Mouse (Mus musculus): ENCODE measurements around the gene Lhpp. TPM values are rescaled to one million over a fixed set of nuclear protein-coding genes. Genes with fewer than 3 reads are reported as not detected.

Gene Lhpp
- polyA plus RNA-seq, 1 experiment, result 26.2 TPM

- Histone ChIP-seq H3K27ac (ENCODE audit: insufficient read depth, low read length) (no peak overlapping the region), H3K4me3 (ENCODE audit: insufficient read depth, low read length) (no peak overlapping the region), H3K4me1 (ENCODE audit: control insufficient read depth, insufficient read depth, low read length) (peaks cover 2% of the 10 kb centered on the region; the same call in 1 of the 2 replicates)
- no peak for TF ChIP-seq POLR2A (IDR thresholded peaks at IDR 0.05; ENCODE audit: extremely low read depth, insufficient read depth, low read length)
- no peak for TF ChIP-seq CTCF (IDR thresholded peaks at IDR 0.05; ENCODE audit: extremely low read depth, insufficient read depth, low read length)
Measured at GRCm38 (mm10) chr7:132682336-132682735, 71.9 kb downstream of the Lhpp start.

- H3K27ac ChIP-seq (ENCODE audit: insufficient read depth, low read length), result no peak overlapping the region
- H3K4me3 ChIP-seq (ENCODE audit: insufficient read depth, low read length), result no peak overlapping the region
- peaks cover 2% of the 10 kb centered on the region; the same call in 1 of the 2 replicates for H3K4me1 ChIP-seq (ENCODE audit: control insufficient read depth, insufficient read depth, low read length)
- TF ChIP-seq POLR2A (IDR thresholded peaks at IDR 0.05; ENCODE audit: extremely low read depth, insufficient read depth, low read length) (no peak), CTCF (IDR thresholded peaks at IDR 0.05; ENCODE audit: extremely low read depth, insufficient read depth, low read length) (no peak)
Measured at GRCm38 (mm10) chr7:132682901-132683300, 72.5 kb downstream of the Lhpp start.

DNA sequence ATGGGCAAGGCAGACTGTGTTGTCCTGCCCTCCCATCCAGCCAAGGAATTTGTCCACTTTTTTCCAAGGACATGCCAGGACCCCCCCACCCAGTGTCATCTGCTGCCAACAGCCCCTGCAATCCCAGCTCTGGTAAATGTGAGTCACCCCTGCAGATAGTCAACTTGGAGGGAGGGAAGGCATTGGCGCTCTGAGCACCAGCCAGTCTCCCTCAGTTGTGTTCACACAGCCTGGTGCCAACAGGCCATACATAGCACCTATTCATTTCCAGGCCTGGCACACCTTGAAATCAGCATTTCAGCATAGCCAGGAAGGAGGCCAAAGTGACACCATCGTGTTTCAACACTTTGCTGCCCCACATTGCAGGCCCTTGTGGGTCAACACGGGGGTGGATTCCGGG lies 73.5 kb downstream of the Lhpp start:
- Histone ChIP-seq H3K4me1 (ENCODE audit: control insufficient read depth, insufficient read depth, low read length) (peaks cover 1% of the 10 kb centered on the region; the same call in 1 of the 2 replicates), H3K27ac (ENCODE audit: insufficient read depth, low read length) (no peak overlapping the region), H3K4me3 (ENCODE audit: insufficient read depth, low read length) (no peak overlapping the region)
- TF ChIP-seq POLR2A (IDR thresholded peaks at IDR 0.05; ENCODE audit: extremely low read depth, insufficient read depth, low read length), result no peak
- TF ChIP-seq CTCF (IDR thresholded peaks at IDR 0.05; ENCODE audit: extremely low read depth, insufficient read depth, low read length), result no peak

GRCm38 (mm10) chr7:132686515-132686914 lies 76.1 kb downstream of the Lhpp start:
- H3K4me3 ChIP-seq (ENCODE audit: insufficient read depth, low read length), result no peak overlapping the region
- no peak for TF ChIP-seq CTCF (IDR thresholded peaks at IDR 0.05; ENCODE audit: extremely low read depth, insufficient read depth, low read length)
- TF ChIP-seq POLR2A (IDR thresholded peaks at IDR 0.05; ENCODE audit: extremely low read depth, insufficient read depth, low read length), result no peak
- H3K27ac ChIP-seq (ENCODE audit: insufficient read depth, low read length), result no peak overlapping the region
- no peaks in the 10 kb centered on the region for H3K4me1 ChIP-seq (ENCODE audit: control insufficient read depth, insufficient read depth, low read length)

- H3K4me3 ChIP-seq (ENCODE audit: insufficient read depth, low read length), result no peak overlapping the region
- no peak for TF ChIP-seq POLR2A (IDR thresholded peaks at IDR 0.05; ENCODE audit: extremely low read depth, insufficient read depth, low read length)
- TF ChIP-seq CTCF (IDR thresholded peaks at IDR 0.05; ENCODE audit: extremely low read depth, insufficient read depth, low read length), result no peak
- H3K27ac ChIP-seq (ENCODE audit: insufficient read depth, low read length), result no peak overlapping the region
- H3K4me1 ChIP-seq (ENCODE audit: control insufficient read depth, insufficient read depth, low read length), result no peaks in the 10 kb centered on the region
Measured at GRCm38 (mm10) chr7:132687897-132688296, 77.5 kb downstream of the Lhpp start.

- H3K27ac ChIP-seq (ENCODE audit: insufficient read depth, low read length), result no peak overlapping the region
- TF ChIP-seq POLR2A (IDR thresholded peaks at IDR 0.05; ENCODE audit: extremely low read depth, insufficient read depth, low read length), result no peak
- no peak for TF ChIP-seq CTCF (IDR thresholded peaks at IDR 0.05; ENCODE audit: extremely low read depth, insufficient read depth, low read length)
- H3K4me3 ChIP-seq (ENCODE audit: insufficient read depth, low read length), result no peak overlapping the region
- no peaks in the 10 kb centered on the region for H3K4me1 ChIP-seq (ENCODE audit: control insufficient read depth, insufficient read depth, low read length)
Measured at GRCm38 (mm10) chr7:132688721-132689120, 78.3 kb downstream of the Lhpp start.

DNA sequence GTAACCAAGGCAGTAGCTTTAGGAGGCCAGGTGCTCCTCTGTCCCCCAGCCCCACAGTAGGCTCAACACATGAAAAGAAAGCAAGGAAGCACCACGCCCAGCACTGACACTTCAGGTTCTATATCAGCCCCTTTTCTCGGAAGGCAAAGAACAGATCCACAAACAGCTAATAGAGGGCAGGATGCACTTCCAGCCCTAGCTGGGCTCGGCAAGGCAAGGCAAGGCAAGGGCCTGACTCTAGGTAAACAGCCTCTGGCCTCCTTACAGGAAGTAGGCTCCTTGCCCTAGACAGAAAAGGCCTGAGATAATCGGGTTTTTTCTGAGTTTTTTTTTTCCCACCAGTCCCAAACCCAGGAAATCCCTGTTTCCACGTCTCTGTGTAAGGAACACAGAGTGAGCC lies 79.3 kb downstream of the Lhpp start:
- no peak for TF ChIP-seq CTCF (IDR thresholded peaks at IDR 0.05; ENCODE audit: extremely low read depth, insufficient read depth, low read length)
- TF ChIP-seq POLR2A (IDR thresholded peaks at IDR 0.05; ENCODE audit: extremely low read depth, insufficient read depth, low read length), result no peak
- Histone ChIP-seq H3K4me1 (ENCODE audit: control insufficient read depth, insufficient read depth, low read length) (no peaks in the 10 kb centered on the region), H3K4me3 (ENCODE audit: insufficient read depth, low read length) (no peak overlapping the region), H3K27ac (ENCODE audit: insufficient read depth, low read length) (no peak overlapping the region)

DNA sequence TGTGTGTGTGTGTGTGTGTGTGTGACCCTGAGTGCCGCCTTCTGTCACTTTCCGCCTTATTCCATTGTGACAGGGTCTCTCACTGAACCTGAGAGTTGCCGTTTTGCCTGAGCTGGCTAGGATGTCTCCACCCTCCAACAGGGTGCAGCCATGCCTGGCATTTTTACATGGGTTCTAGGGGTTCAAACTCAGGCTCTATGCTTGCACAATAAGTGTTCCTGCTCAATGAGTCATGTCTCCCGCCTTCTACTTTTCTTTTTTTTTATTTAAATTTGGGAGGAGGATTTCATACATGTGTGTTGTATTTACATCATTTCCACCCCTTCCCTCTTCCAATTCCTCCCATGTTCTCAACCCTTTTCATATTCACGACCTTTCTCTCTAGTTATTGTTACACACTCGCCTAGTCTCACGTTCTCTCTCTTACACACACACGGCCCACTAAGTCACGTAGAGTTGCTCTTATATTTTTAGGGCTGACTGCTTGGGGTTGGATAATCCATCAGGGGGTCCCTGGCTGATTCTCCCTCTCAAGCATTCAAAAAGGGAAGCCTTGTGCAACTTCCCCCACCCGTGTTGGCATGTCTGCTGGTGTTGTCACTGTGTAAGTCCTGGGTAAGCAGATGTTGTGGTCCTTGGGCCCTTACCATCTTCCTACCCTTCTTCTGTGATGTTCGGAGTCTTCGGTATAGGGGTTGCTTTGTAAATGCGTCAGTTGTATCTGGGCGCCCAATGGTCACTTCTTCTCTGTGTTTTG lies 80.5 kb downstream of the Lhpp start:
- no peak overlapping the region for H3K27ac ChIP-seq (ENCODE audit: insufficient read depth, low read length)
- no peak for TF ChIP-seq POLR2A (IDR thresholded peaks at IDR 0.05; ENCODE audit: extremely low read depth, insufficient read depth, low read length)
- TF ChIP-seq CTCF (IDR thresholded peaks at IDR 0.05; ENCODE audit: extremely low read depth, insufficient read depth, low read length), result no peak
- H3K4me1 ChIP-seq (ENCODE audit: control insufficient read depth, insufficient read depth, low read length), result no peaks in the 10 kb centered on the region
- no peak overlapping the region for H3K4me3 ChIP-seq (ENCODE audit: insufficient read depth, low read length)

DNA sequence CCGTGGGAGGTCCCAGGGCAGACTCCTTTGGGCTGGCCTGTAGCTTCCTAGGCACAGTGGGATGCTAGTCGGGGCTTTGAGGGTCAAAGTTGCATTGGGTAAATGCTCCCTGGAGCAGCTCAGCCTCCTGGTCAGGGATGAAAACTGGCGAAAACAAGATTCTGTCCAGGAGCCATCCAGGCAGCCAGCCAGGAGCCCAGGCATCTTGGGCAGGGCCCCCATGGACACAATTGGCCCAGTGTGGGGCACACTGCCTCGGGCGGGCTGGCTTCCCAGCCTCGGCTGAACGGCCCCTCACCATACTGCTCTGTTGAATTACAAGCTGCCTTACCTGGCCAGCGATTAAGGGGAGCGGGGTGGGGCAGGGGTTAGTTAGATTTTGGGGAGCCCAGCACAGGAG lies 82.3 kb downstream of the Lhpp start:
- no peak for TF ChIP-seq POLR2A (IDR thresholded peaks at IDR 0.05; ENCODE audit: extremely low read depth, insufficient read depth, low read length)
- no peak for TF ChIP-seq CTCF (IDR thresholded peaks at IDR 0.05; ENCODE audit: extremely low read depth, insufficient read depth, low read length)
- H3K4me1 ChIP-seq (ENCODE audit: control insufficient read depth, insufficient read depth, low read length), result no peaks in the 10 kb centered on the region
- no peak overlapping the region for H3K27ac ChIP-seq (ENCODE audit: insufficient read depth, low read length)
- H3K4me3 ChIP-seq (ENCODE audit: insufficient read depth, low read length), result no peak overlapping the region

DNA sequence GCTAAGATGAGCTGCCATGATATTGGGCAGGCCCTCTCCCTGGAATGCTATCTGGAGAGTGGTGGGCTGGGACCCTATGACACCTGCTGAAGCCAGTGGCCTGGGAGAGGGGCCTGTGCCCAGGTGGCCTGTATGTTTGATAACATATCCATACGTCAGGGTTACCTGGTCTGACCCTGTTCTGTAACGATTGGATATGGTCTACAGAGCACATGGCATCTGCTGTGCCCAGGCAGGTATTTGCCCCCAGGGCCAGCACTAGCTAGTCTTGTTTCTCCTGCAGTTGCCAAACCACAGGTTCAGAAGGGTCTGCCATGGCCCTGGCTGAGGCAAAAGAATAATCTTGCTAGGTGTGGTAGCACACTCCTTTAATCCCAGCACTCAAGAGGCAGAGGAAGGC lies 83.1 kb downstream of the Lhpp start:
- Histone ChIP-seq H3K4me1 (ENCODE audit: control insufficient read depth, insufficient read depth, low read length) (no peaks in the 10 kb centered on the region), H3K27ac (ENCODE audit: insufficient read depth, low read length) (no peak overlapping the region), H3K4me3 (ENCODE audit: insufficient read depth, low read length) (no peak overlapping the region)
- TF ChIP-seq POLR2A (IDR thresholded peaks at IDR 0.05; ENCODE audit: extremely low read depth, insufficient read depth, low read length), result no peak
- TF ChIP-seq CTCF (IDR thresholded peaks at IDR 0.05; ENCODE audit: extremely low read depth, insufficient read depth, low read length), result no peak
